Mouse (Mus musculus): ENCODE data around the gene Pdzd2.

Gene Pdzd2

GRCm38 (mm10) chr15:12739277-12740247 lies at the start of gene Pdzd2:
Gene Pdzd2 (minus strand): TSS chr15:12739924.
- CTCF ChIA-PET: interaction anchor here (0.6 to 3.1 kb wide), 26 partner anchors 10 to 369 kb away, joined by 3 to 23 read pairs (median 4); no protein-coding TSS in a partner anchor
- POLR2A ChIA-PET: interaction anchor here (0.6 to 3.3 kb wide), 32 partner anchors 8 to 940 kb away, joined by 3 to 26 read pairs (median 4); partner anchors contain the start of genes 6030458C11Rik (in 1 of the 4) and Golph3 (in 1 of the 4)

GRCm38 (mm10) chr15:12789406-12789867 lies 49.7 kb upstream of the Pdzd2 start:
- POLR2A ChIA-PET: interaction anchor here in 2 of 4 experiments (0.6 to 1.5 kb wide), 3 partner anchors 12 to 208 kb away, joined by 3 to 5 read pairs (median 4); no protein-coding TSS in a partner anchor
- CTCF ChIA-PET: interaction anchor here (0.5 to 6.3 kb wide), 17 partner anchors 37 to 833 kb away, joined by 3 to 31 read pairs (median 4); no protein-coding TSS in a partner anchor

GRCm38 (mm10) chr15:12788536-12788935 lies 48.8 kb upstream of the Pdzd2 start:
- CTCF ChIA-PET: interaction anchor here in 3 of 4 experiments (0.7 to 6.3 kb wide), 4 partner anchors 200 to 476 kb away, joined by 4 to 31 read pairs (median 7); no protein-coding TSS in a partner anchor
- POLR2A ChIA-PET: no interaction called here

GRCm38 (mm10) chr15:12781729-12782326 lies 42.1 kb upstream of the Pdzd2 start:
- CTCF ChIA-PET: interaction anchor here in 2 of 4 experiments (0.6 to 0.7 kb wide), 2 partner anchors 407 to 530 kb away, joined by 3 to 7 read pairs; no protein-coding TSS in a partner anchor
- POLR2A ChIA-PET: no interaction called here

- CTCF ChIA-PET: interaction anchor here in 2 of 4 experiments (0.5 to 0.7 kb wide), 5 partner anchors 406 to 745 kb away, joined by 3 to 7 read pairs (median 4); no protein-coding TSS in a partner anchor
Observed at GRCm38 (mm10) chr15:12781296-12781695, 41.6 kb upstream of the Pdzd2 start.

GRCm38 (mm10) chr15:12774149-12774753 lies 34.5 kb upstream of the Pdzd2 start:
- ChIA-PET CTCF (no interaction called here), POLR2A (no interaction called here)

More at GRCm38 (mm10) chr15:12781296-12781695, 41.6 kb upstream of the Pdzd2 start:
- POLR2A ChIA-PET: interaction anchor here in 1 of 4 experiments (0.7 kb wide), 1 partner anchor 597 kb away, joined by 5 read pairs; no protein-coding TSS in a partner anchor

GRCm38 (mm10) chr15:12770958-12771357 lies 31.2 kb upstream of the Pdzd2 start:
- ChIA-PET CTCF (interaction anchor here in 2 of 4 experiments (0.6 to 1.0 kb wide), 2 partner anchors 185 to 446 kb away, joined by 3 to 4 read pairs; no protein-coding TSS in a partner anchor), POLR2A (no interaction called here)

GRCm38 (mm10) chr15:12766848-12767247 lies 27.1 kb upstream of the Pdzd2 start:
- ChIA-PET CTCF (no interaction called here), POLR2A (no interaction called here)

GRCm38 (mm10) chr15:12763147-12763546 lies 23.4 kb upstream of the Pdzd2 start:
- POLR2A ChIA-PET: interaction anchor here in 2 of 4 experiments (1.1 to 1.6 kb wide), 2 partner anchors 24 to 25 kb away, joined by 4 read pairs; partner anchors contain the start of gene Pdzd2 (in 1 of the 2)
- CTCF ChIA-PET: no interaction called here

- ChIA-PET CTCF (interaction anchor here in 2 of 4 experiments (0.6 kb wide), 3 partner anchors 65 to 389 kb away, joined by 3 to 7 read pairs (median 5); no protein-coding TSS in a partner anchor), POLR2A (interaction anchor here in 1 of 4 experiments (0.7 kb wide), 1 partner anchor 391 kb away, joined by 4 read pairs; no protein-coding TSS in a partner anchor)
Observed at GRCm38 (mm10) chr15:12762258-12762913, 22.7 kb upstream of the Pdzd2 start.

- ChIA-PET POLR2A (no interaction called here), CTCF (interaction anchor here in 1 of 4 experiments (0.6 kb wide), 1 partner anchor 583 kb away, joined by 3 read pairs; no protein-coding TSS in a partner anchor)
Observed at GRCm38 (mm10) chr15:12760747-12761146, 21.0 kb upstream of the Pdzd2 start.

GRCm38 (mm10) chr15:12758461-12758860 lies 18.7 kb upstream of the Pdzd2 start:
- POLR2A ChIA-PET: interaction anchor here in 1 of 4 experiments (0.6 kb wide), 1 partner anchor 8 kb away, joined by 4 read pairs; no protein-coding TSS in a partner anchor
- CTCF ChIA-PET: no interaction called here

GRCm38 (mm10) chr15:12757757-12758156 lies 18.0 kb upstream of the Pdzd2 start:
- ChIA-PET POLR2A (no interaction called here), CTCF (no interaction called here)

- CTCF ChIA-PET: interaction anchor here in 1 of 4 experiments (0.6 kb wide), 1 partner anchor 17 kb away, joined by 4 read pairs; no protein-coding TSS in a partner anchor
Observed at GRCm38 (mm10) chr15:12753201-12753600, 13.5 kb upstream of the Pdzd2 start.

GRCm38 (mm10) chr15:12750963-12751362 lies 11.2 kb upstream of the Pdzd2 start:
- ChIA-PET CTCF (interaction anchor here in 1 of 4 experiments (0.6 kb wide), 1 partner anchor 38 kb away, joined by 4 read pairs; no protein-coding TSS in a partner anchor), POLR2A (interaction anchor here in 2 of 4 experiments (0.6 to 1.0 kb wide), 5 partner anchors 8 to 161 kb away, joined by 3 to 4 read pairs (median 3); no protein-coding TSS in a partner anchor)

More at GRCm38 (mm10) chr15:12753201-12753600, 13.5 kb upstream of the Pdzd2 start:
- POLR2A ChIA-PET: no interaction called here

- POLR2A ChIA-PET: interaction anchor here in 2 of 4 experiments (1.2 to 1.8 kb wide), 2 partner anchors 10 kb away, joined by 5 read pairs; partner anchors contain the start of gene Pdzd2 (in 2 of the 2)
Observed at GRCm38 (mm10) chr15:12749549-12750301, 10.0 kb upstream of the Pdzd2 start.

More at GRCm38 (mm10) chr15:12749549-12750301, 10.0 kb upstream of the Pdzd2 start:
- CTCF ChIA-PET: interaction anchor here in 1 of 4 experiments (1.0 kb wide), 1 partner anchor 60 kb away, joined by 3 read pairs; no protein-coding TSS in a partner anchor
